Mouse (Mus musculus) T-helper 17 cell (primary cell): ENCODE results near the gene Mroh7.
"Not testable (repeated sequence)": the region's sequence is repeated elsewhere in the genome, so short reads cannot be mapped to it uniquely, and the experiment has no call there.

Source experiments
- in situ Hi-C, 2 experiments: fragments of 300-600 bp; cut with MboI, MseI; formaldehyde crosslinking; loops; 1 replicate in 1 of 2; 2 replicates in 1 of 2; pipeline ENCODE4 v1.15.1; 2025; ENCODE audit warnings: high pct_unique_total_duplicates in 2 of 2

The Mroh7 gene

GRCm38 (mm10) chr4:106730814-106731213 lies at the start of gene Mroh7:
Gene Mroh7, minus strand, starts transcription at chr4:106730925.
- in situ Hi-C loops: no loop called here

- in situ Hi-C loops: no loop called here
Measured at GRCm38 (mm10) chr4:106780045-106780444, 49.3 kb upstream of the Mroh7 start.

GRCm38 (mm10) chr4:106778116-106778788 lies 47.5 kb upstream of the Mroh7 start:
- in situ Hi-C loops: no loop called here

GRCm38 (mm10) chr4:106776998-106777397 lies 46.3 kb upstream of the Mroh7 start:
- in situ Hi-C loops: no loop called here

- in situ Hi-C loops: not testable (repeated sequence)
Measured at GRCm38 (mm10) chr4:106775767-106776166, 45.0 kb upstream of the Mroh7 start.

- in situ Hi-C loops: no loop called here
Measured at GRCm38 (mm10) chr4:106772558-106772957, 41.8 kb upstream of the Mroh7 start.

- in situ Hi-C loops: no loop called here
Measured at GRCm38 (mm10) chr4:106769306-106769705, 38.6 kb upstream of the Mroh7 start.

GRCm38 (mm10) chr4:106764166-106764565 lies 33.4 kb upstream of the Mroh7 start:
- in situ Hi-C loops: no loop called here

- in situ Hi-C loops: no loop called here
Measured at GRCm38 (mm10) chr4:106751726-106752125, 21.0 kb upstream of the Mroh7 start.

GRCm38 (mm10) chr4:106749699-106750098 lies 19.0 kb upstream of the Mroh7 start:
- in situ Hi-C loops: no loop called here

- in situ Hi-C loops: no loop called here
Measured at GRCm38 (mm10) chr4:106747001-106747580, 16.4 kb upstream of the Mroh7 start.

GRCm38 (mm10) chr4:106745862-106746261 lies 15.1 kb upstream of the Mroh7 start:
- in situ Hi-C loops: no loop called here

- in situ Hi-C loops: no loop called here
Measured at GRCm38 (mm10) chr4:106737904-106738303, 7.2 kb upstream of the Mroh7 start.

GRCm38 (mm10) chr4:106736884-106737283 lies 6.2 kb upstream of the Mroh7 start:
- in situ Hi-C loops: not testable (repeated sequence)

GRCm38 (mm10) chr4:106733636-106734035 lies 2.9 kb upstream of the Mroh7 start, which contains the start of gene Fam151a:
Gene Fam151a, plus strand, starts transcription at chr4:106733889.
- in situ Hi-C loops: no loop called here

- in situ Hi-C loops: no loop called here
Measured at GRCm38 (mm10) chr4:106720631-106721030, 10.1 kb downstream of the Mroh7 start.

- in situ Hi-C loops: no loop called here
Measured at GRCm38 (mm10) chr4:106713622-106714021, 17.1 kb downstream of the Mroh7 start.

- in situ Hi-C loops: loop anchor here (5.0 kb wide), 1 partner anchor 76 kb away; no protein-coding TSS in a partner anchor
Measured at GRCm38 (mm10) chr4:106708408-106708807, 22.3 kb downstream of the Mroh7 start.

- in situ Hi-C loops: loop anchor here (5.0 kb wide), 1 partner anchor 76 kb away; no protein-coding TSS in a partner anchor
Measured at GRCm38 (mm10) chr4:106707957-106708356, 22.8 kb downstream of the Mroh7 start.

- in situ Hi-C loops: loop anchor here (5.0 kb wide), 1 partner anchor 73 kb away; no protein-coding TSS in a partner anchor
Measured at GRCm38 (mm10) chr4:106705096-106705665, 25.5 kb downstream of the Mroh7 start.

GRCm38 (mm10) chr4:106704416-106704815 lies 26.3 kb downstream of the Mroh7 start:
- in situ Hi-C loops: no loop called here

GRCm38 (mm10) chr4:106703956-106704355 lies 26.8 kb downstream of the Mroh7 start:
- in situ Hi-C loops: no loop called here

- in situ Hi-C loops: no loop called here
Measured at GRCm38 (mm10) chr4:106700798-106701197, 29.9 kb downstream of the Mroh7 start.
